Mouse (Mus musculus) hindbrain, embryonic 11.5 days (tissue): ENCODE measurements around the gene Acox1. TPM values are rescaled to one million over a fixed set of nuclear protein-coding genes. Genes with fewer than 3 reads are reported as not detected.

ENCODE experiments used
- ATAC-seq: fragments of 200-750 bp; cut with Nextera tagmentation; 2 replicates; pipeline ENCODE4 v1.8.0; 2017; ENCODE audit warnings: mild to moderate bottlenecking, moderate TSS enrichment, moderate library complexity; ENCODE audit not compliant: low FRiP score
- DNase-seq: peaks from one replicate; pipeline ENCODE4 v3.0.0-alpha.2; 2015; ENCODE audit warnings: low spot score
- H3K27ac ChIP-seq: fragments of 300-500 bp; sonication (generic); 2 replicates; pipeline ENCODE4 v1.5.1; 2014; ENCODE audit warnings: mild to moderate bottlenecking, low read depth, low read length
- H3K27me3 ChIP-seq: fragments of 300-500 bp; sonication (generic); 2 replicates; pipeline ENCODE4 v1.6.1; 2014; ENCODE audit warnings: mild to moderate bottlenecking, low read length, moderate library complexity, mixed read lengths; ENCODE audit not compliant: control insufficient read depth, insufficient read depth
- H3K36me3 ChIP-seq: fragments of 300-500 bp; sonication (generic); 2 replicates; pipeline ENCODE4 v1.6.1; 2014; ENCODE audit warnings: mild to moderate bottlenecking, low read length, moderate library complexity, mixed read lengths; ENCODE audit not compliant: control insufficient read depth, insufficient read depth
- H3K4me1 ChIP-seq: fragments of 300-500 bp; sonication (generic); replicated peaks from 2 replicates; pipeline ENCODE4 v1.6.1; 2014; ENCODE audit warnings: low read length, mixed read lengths; ENCODE audit not compliant: control insufficient read depth, insufficient read depth
- H3K4me2 ChIP-seq: fragments of 300-500 bp; sonication (generic); replicated peaks from 2 replicates; pipeline ENCODE4 v1.6.1; 2014; ENCODE audit warnings: mild to moderate bottlenecking, low read depth, low read length
- H3K4me3 ChIP-seq: fragments of 300-500 bp; sonication (generic); 2 replicates; pipeline ENCODE4 v1.5.1; 2014; ENCODE audit warnings: low read depth, low read length
- H3K9ac ChIP-seq: fragments of 300-500 bp; sonication (generic); 2 replicates; pipeline ENCODE4 v1.6.1; 2014; ENCODE audit warnings: low read depth, low read length
- H3K9me3 ChIP-seq: fragments of 300-500 bp; sonication (generic); 2 replicates; pipeline ENCODE4 v1.6.1; 2016; ENCODE audit warnings: low read length; ENCODE audit not compliant: control insufficient read depth
- WGBS: fragments of 180-500 bp; shearing (Covaris S2); extraction: QIAGEN DNeasy Blood & Tissue Kit; methylation state at CpG from one replicate; pipeline ENCODE4 v1.1.7; 2014; 5-methylcytosine and 5-hydroxymethylcytosine counted together
- polyA plus RNA-seq: library from polyadenylated mRNA; unstranded; fragments of >200 nt; fragmentation: Nextera tagmentation; extraction: Ambion mirVana; gene quantifications from 2 replicates; pipeline ENCODE4 v1.2.1, GENCODE M21; 2014

The Acox1 gene
- polyA plus RNA-seq, 1 experiment from 2014 or later, result 31.7 TPM

DNA sequence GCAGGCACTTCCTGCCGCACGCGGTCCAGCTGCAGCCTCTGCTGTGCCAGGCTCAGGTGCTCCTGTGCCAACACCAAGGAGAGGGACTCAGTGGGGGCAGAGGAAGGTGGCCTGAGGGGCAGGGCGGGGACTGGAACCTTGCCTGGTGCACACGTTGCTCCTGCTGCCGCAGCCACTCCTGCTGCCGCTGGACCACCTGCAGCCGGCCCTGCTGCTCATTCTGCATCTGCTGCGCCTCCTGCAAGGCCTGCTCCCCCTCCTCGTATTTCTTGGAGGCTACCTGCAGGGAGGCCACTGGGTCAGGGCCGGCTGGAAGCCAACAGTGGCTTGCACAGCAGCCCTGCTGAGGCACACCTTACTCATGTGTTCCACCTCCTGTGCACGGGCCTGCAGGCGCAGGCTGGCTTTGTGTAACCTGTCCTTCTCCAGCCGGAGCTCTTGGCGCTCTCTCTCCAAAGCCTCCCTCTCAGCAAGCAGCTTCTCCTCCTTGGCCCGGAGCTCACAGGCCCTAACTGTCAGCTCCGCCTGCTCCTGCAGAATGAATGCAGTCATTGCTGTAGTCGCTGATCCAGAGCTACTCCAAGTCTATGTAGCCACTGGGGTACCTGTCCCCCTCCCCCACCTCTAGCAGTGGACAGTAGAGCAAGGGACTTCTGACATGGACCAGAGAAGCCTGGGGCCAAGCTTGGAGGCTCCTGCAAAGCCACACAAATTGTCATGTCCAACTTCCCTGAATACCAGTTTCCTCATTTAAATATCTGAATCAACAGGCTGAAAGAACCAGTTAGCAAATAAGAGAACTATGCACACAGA, 53.2 kb downstream of the Acox1 start:
- ATAC-seq, result no peak
- no peak for DNase-seq
- Histone ChIP-seq H3K4me3 (no peak overlapping the region), H3K27me3 (no peaks in the 10 kb centered on the region), H3K36me3 (peaks cover 9% of the 10 kb centered on the region; the same call in 1 of the 2 replicates), H3K4me2 (no peak overlapping the region), H3K4me1 (no peaks in the 10 kb centered on the region), H3K9ac (no peak overlapping the region), H3K9me3 (no peaks in the 10 kb centered on the region), H3K27ac (no peak overlapping the region)
- WGBS, result 53% methylated on average over 18 of the region's 18 CpGs

DNA sequence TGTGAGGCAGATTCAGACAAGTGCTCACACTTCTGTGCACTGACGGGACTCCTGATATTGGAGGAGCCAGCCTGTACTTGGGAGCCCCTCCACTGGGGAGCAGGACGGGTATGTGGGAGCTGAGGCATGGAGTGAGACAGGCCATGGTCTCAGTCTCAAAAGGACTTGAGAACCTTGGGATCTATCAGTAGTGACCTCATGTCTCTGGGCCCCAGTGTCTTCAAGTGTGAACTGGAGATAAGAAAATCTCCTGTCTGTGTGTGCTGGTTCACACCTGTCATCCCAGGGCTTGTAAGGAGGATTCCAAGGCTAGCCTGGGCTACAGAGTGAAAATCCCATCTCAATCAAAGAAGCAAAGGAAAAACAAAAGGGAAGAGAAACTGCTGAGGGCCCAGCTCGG, 55.4 kb downstream of the Acox1 start:
- H3K36me3 ChIP-seq, result peaks cover 6% of the 10 kb centered on the region; the same call in 1 of the 2 replicates
- no peak for DNase-seq
- 91% methylated on average over 3 of the region's 3 CpGs for WGBS

DNA sequence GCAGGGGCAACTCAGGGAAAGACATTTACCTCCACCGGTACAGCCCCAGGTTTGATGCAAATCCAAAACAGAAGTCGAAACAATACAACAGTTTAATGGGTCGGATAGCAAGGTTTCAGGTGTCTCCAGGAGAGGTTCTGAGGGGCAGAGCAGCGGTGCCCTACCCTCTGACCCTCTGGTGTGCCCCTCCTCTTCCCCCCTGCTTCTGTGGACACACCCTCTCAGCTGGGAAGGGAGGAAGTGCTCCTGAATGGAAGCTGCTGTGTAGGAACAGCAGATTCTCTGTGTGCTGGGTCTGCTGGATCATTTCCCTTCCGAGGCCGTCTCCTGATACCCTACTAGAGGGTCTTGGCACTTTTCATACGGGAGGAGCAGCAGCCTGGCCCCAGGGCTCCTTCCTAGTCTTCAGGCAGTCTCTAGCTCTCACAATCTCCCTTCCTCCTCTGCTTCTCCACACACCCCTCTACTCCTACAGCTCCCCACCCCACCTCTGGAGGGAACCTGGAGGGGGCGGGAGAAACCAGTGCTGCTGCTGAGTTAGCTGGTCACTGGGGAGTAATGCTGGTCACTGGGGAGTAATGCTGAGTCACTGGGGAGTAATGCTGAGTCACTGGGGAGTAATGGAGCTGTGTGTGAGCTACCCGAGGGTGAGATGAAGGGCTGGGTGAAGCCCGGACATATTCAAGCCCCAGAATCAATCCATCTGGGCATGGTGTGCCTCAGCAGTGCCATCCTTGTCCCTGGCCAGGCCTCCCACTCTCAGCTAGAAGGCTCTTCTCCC, 56.4 kb downstream of the Acox1 start:
- Histone ChIP-seq H3K27me3 (no peaks in the 10 kb centered on the region), H3K27ac (no peak overlapping the region), H3K4me1 (no peaks in the 10 kb centered on the region; the same call in 1 of the 2 replicates), H3K9me3 (no peaks in the 10 kb centered on the region), H3K9ac (no peak overlapping the region), H3K36me3 (peaks cover 6% of the 10 kb centered on the region; the same call in 1 of the 2 replicates), H3K4me3 (no peak overlapping the region), H3K4me2 (no peak overlapping the region)
- DNase-seq (no peak), ATAC-seq (no peak)
- WGBS, result 72% methylated on average over 10 of the region's 10 CpGs

More for the DNA sequence above, 55.4 kb downstream of the Acox1 start:
- no peak overlapping the region for H3K4me2 ChIP-seq
- no peak overlapping the region for H3K9ac ChIP-seq
- no peaks in the 10 kb centered on the region for H3K27me3 ChIP-seq
- ATAC-seq, result no peak
- H3K27ac ChIP-seq, result no peak overlapping the region
- no peaks in the 10 kb centered on the region for H3K4me1 ChIP-seq
- H3K4me3 ChIP-seq, result no peak overlapping the region
- no peaks in the 10 kb centered on the region for H3K9me3 ChIP-seq

DNA sequence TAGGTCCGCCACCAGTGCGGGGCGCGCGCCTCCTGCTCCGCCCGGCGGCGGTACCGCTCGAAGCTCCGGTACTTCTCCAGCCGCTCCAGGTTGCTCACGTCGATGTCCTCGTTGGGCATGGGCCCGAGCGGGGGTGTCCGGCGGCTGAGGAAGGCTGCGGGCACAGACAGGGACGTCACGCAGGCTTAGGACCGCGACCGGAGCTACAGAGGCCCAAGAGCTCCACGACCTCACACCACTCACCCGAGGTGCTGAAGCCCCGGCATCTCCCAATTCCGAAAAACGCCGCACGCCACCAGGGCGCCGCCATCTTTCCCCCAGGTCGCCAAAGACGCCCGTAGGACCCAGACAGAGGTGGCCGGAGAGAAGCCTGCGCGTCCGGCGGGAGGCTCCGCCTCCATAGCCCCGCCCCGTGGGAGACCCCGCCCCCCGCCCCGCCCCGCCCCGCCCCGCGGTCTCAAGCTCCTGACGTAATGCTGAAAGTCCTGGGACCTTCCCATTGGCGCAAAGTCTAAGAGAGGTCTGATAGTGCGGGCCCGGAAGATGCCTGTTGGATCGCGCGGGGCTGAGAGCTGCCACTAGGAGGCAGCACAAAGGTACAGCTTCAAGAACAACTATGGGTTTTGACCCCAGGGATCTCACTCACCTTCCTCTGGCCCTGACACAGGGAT, 60.2 kb downstream of the Acox1 start, which contains the start of gene Mrpl38:
Mrpl38 (minus strand) TSS at position 401 of the 671 bp plus-strand sequence.
- ATAC-seq (peak; percentile 96), DNase-seq (peak; percentile 93)
- Histone ChIP-seq H3K27me3 (no peaks in the 10 kb centered on the region), H3K9ac (peak within 1 kb of the TSS; percentile 83), H3K4me3 (peak within 1 kb of the TSS; percentile 95), H3K27ac (peak within 1 kb of the TSS; percentile 56), H3K4me2 (peak within 1 kb of the TSS; percentile 65), H3K36me3 (0 out of 2 replicates have a peak, but pooled peaks cover 6% of the 10 kb centered on the region), H3K4me1 (no peaks in the 10 kb centered on the region; the same call in 1 of the 2 replicates), H3K9me3 (no peaks in the 10 kb centered on the region)
- whole genome bisulfite sequencing, result under 1% methylated on average over 52 of the region's 60 CpGs

DNA sequence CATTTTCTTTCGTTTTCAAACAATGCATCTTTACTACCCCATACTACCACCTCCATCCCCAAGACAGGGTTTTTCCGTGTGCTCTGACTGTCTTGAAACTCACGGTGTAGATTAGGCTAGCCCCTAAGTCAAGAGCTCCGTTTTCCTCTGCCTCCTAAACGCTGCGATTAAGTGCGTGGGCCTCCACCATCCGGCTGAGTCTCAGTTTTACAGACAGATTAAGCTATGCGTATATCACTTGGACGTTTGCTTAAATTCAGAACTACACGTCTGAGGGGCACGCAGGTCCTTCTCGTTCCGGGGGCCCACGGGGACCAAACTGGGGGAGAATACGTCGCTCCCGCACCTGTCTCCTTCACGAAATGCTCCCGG, 60.8 kb downstream of the Acox1 start:
- Histone ChIP-seq H3K27ac (no peak overlapping the region), H3K4me3 (peak overlapping the region; percentile 95), H3K9ac (peak overlapping the region; percentile 83), H3K27me3 (no peaks in the 10 kb centered on the region), H3K36me3 (0 out of 2 replicates have a peak, but pooled peaks cover 4% of the 10 kb centered on the region), H3K4me2 (peak overlapping the region; percentile 65), H3K4me1 (no peaks in the 10 kb centered on the region; the same call in 1 of the 2 replicates), H3K9me3 (no peaks in the 10 kb centered on the region)
- no peak for ATAC-seq
- no peak for DNase-seq
- 2% methylated on average over 20 of the region's 20 CpGs for WGBS

DNA sequence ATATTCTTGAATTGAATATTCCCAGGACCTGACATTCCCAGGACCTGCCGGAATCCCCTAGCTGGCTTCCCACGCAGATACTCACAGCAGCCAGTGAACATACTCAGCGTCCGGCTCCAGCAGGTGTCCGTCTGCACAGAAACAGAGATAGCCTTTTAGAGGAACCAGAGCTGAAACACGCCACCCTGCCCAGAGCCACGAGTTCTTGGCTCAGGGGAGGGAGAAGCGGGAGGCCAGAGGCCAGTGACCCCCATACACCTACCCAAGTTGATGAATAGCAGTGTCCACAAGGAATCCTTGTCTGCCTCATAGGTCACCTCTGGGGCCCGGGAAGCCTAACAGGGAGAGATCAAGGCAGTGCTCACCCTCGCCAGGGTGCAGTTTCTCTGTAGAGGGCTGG, 64.7 kb downstream of the Acox1 start:
- no peaks in the 10 kb centered on the region for H3K9me3 ChIP-seq
- no peak overlapping the region for H3K4me3 ChIP-seq
- no peak overlapping the region for H3K4me2 ChIP-seq
- H3K36me3 ChIP-seq, result 0 out of 2 replicates have a peak, but pooled peaks cover 10% of the 10 kb centered on the region
- H3K9ac ChIP-seq, result no peak overlapping the region
- H3K27ac ChIP-seq, result no peak overlapping the region
- DNase-seq, result no peak
- ATAC-seq, result no peak
- no peaks in the 10 kb centered on the region; the same call in 1 of the 2 replicates for H3K4me1 ChIP-seq
- no peaks in the 10 kb centered on the region for H3K27me3 ChIP-seq
- 89% methylated on average over 10 of the region's 10 CpGs for WGBS

DNA sequence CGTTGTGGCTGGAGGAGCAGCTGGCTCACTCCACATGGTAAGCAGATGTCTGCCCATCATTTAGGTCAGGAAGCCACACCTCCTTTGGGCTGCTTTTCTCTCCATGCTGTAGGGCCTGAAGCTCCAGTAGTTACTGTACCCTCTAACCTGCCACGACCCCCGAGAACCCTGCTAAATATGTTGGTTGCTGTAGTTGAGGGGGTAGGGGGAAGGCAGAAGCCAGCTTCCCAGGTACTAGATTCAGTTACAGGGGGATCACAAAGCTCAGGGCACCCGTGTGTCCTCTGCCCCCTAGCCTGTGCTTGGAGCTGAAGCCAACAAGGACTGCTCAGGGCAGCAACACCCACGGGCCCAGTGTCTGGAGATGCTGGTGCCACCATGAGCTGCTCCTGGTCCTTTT, 65.3 kb downstream of the Acox1 start:
- no peak for ATAC-seq
- Histone ChIP-seq H3K9ac (no peak overlapping the region), H3K9me3 (no peaks in the 10 kb centered on the region), H3K4me2 (no peak overlapping the region), H3K27me3 (no peaks in the 10 kb centered on the region), H3K4me1 (no peaks in the 10 kb centered on the region; the same call in 1 of the 2 replicates), H3K27ac (no peak overlapping the region), H3K4me3 (no peak overlapping the region), H3K36me3 (0 out of 2 replicates have a peak, but pooled peaks cover 10% of the 10 kb centered on the region)
- no peak for DNase-seq
- 73% methylated on average over 5 of the region's 5 CpGs for WGBS
